Mouse (Mus musculus): ENCODE results near the gene Atp5mpl. TPM values are rescaled to one million over a fixed set of nuclear protein-coding genes. Genes with fewer than 3 reads are reported as not detected.

Atp5mpl gene
- 5.8 and 18.0 TPM in 2 replicates for polyA plus RNA-seq (2012; rRNA removed)

GRCm38 (mm10) chr12:111966683-111967173, at the start of gene Atp5mpl:
Gene Atp5mpl, minus strand, starts transcription at chr12:111966977.

GRCm38 (mm10) chr12:111980887-111981367, 14.2 kb upstream of the Atp5mpl start, which contains the start of gene Rd3l:
Gene Rd3l, minus strand, starts transcription at chr12:111981317.

GRCm38 (mm10) chr12:111971231-111971686, 4.5 kb upstream of the Atp5mpl start, which contains the start of gene Tdrd9:
Gene Tdrd9, plus strand, starts transcription at chr12:111971559.

Other genes starting within 250 kb of the Atp5mpl start
- 96.8 and 108 TPM in 2 replicates for gene Klc1, start 208.1 kb downstream of the Atp5mpl start, polyA plus RNA-seq (2012; rRNA removed)
- gene Xrcc3, start 153.1 kb downstream of the Atp5mpl start, polyA plus RNA-seq (2012; rRNA removed) = 14.1 and 20.7 TPM in 2 replicates
- gene Zfyve21, start 152.8 kb downstream of the Atp5mpl start, polyA plus RNA-seq (2012; rRNA removed) = 151 and 154 TPM in 2 replicates
- gene Ppp1r13b, start 58.9 kb downstream of the Atp5mpl start, polyA plus RNA-seq (2012; rRNA removed) = 16.1 and 17.6 TPM in 2 replicates
- 0.23 and 0.55 TPM in 2 replicates for gene Tdrd9, start 4.6 kb upstream of the Atp5mpl start, polyA plus RNA-seq (2012; rRNA removed)
- not detected in 2 replicates for gene Rd3l, start 14.3 kb upstream of the Atp5mpl start, polyA plus RNA-seq (2012; rRNA removed)
- 11.3 and 56.3 TPM in 2 replicates for gene Aspg, start 139.7 kb upstream of the Atp5mpl start, polyA plus RNA-seq (2012; rRNA removed)
- 26.2 and 27.5 TPM in 2 replicates for gene Kif26a, start 179.2 kb upstream of the Atp5mpl start, polyA plus RNA-seq (2012; rRNA removed)